In genomic region chr14:122477261-122477671, GRCm38 (mm10) we compare ENCODE assay signal across 13 mouse cellular contexts. TPM values are rescaled to one million over a fixed set of nuclear protein-coding genes. Genes with fewer than 3 reads are reported as not detected.
DNase-seq lines count a peak whose midpoint lies in the region; ATAC-seq lines count a peak whose summit lies in the region.
"Had no signal": no experiment of that assay in that cellular context is flagged by ENCODE, and none has a peak within 500 bp of the region (broad histone marks: within the 10 kb centered on the region; RNA-seq: fewer than 3 reads in every experiment).

No protein-coding gene starts in this region.

- H3K4me1 ChIP-seq in forebrain, embryonic 11.5 days (replicated peaks; ENCODE audit: control insufficient read depth, insufficient read depth, low read length): peaks cover 15% of the 10 kb centered on the region
- peaks cover 45% of the 10 kb centered on the region for H3K4me1 ChIP-seq in limb, embryonic 12.5 days (replicated peaks)
- H3K4me1 ChIP-seq in neural tube, embryonic 15.5 days: peaks cover 30% of the 10 kb centered on the region

- peaks cover 15% of the 10 kb centered on the region for H3K27me3 ChIP-seq in forebrain, embryonic 11.5 days (ENCODE audit: control insufficient read depth, insufficient read depth, low read length)
- peaks cover 67% of the 10 kb centered on the region for H3K27me3 ChIP-seq in limb, embryonic 12.5 days
- peaks cover 49% of the 10 kb centered on the region for H3K27me3 ChIP-seq in neural tube, embryonic 15.5 days (replicated peaks)

- peak overlapping the region; percentile 99 for H3K27ac ChIP-seq in forebrain, embryonic 11.5 days (ENCODE audit: low read depth, low read length)
- H3K27ac ChIP-seq in limb, embryonic 12.5 days: peak overlapping the region; percentile 99
- H3K27ac ChIP-seq in neural tube, embryonic 15.5 days (replicated peaks): peak overlapping the region; percentile 83
- H3K27ac ChIP-seq: embryonic facial prominence, embryonic 15.5 days; heart, adult 2 months had no signal

- peak overlapping the region; percentile 99 for H3K9ac ChIP-seq in forebrain, embryonic 11.5 days (ENCODE audit: low read length)
- H3K9ac ChIP-seq in limb, embryonic 12.5 days (replicated peaks): peak overlapping the region; percentile 96
- peak overlapping the region; percentile 51 for H3K9ac ChIP-seq in neural tube, embryonic 15.5 days (replicated peaks)
- H3K9ac ChIP-seq: embryonic facial prominence, embryonic 15.5 days had no signal

- DNase-seq in heart, postnatal 10 days: peak; percentile 34 to 40
- DNase-seq in heart, postnatal 25 days (ENCODE audit: low spot score): no peak
- no peak for DNase-seq in forebrain, embryonic 11.5 days (ENCODE audit: low spot score)
- DNase-seq in left cerebral cortex, adult 8-10 months (ENCODE audit: low spot score in 2 of 2): no peak
- DNase-seq in spleen, adult 18-20 months: no peak
- no peak for DNase-seq in ovary, postnatal 10 days (ENCODE audit: low spot score)
- DNase-seq: adrenal gland, postnatal 10 days; heart, adult 2 months had no signal

- peak overlapping the region; percentile 55 for H3K4me2 ChIP-seq in forebrain, embryonic 11.5 days (ENCODE audit: low read depth, low read length, severe bottlenecking)
- H3K4me2 ChIP-seq in limb, embryonic 12.5 days: peak overlapping the region; percentile 81
- H3K4me2 ChIP-seq in neural tube, embryonic 15.5 days: peak overlapping the region; percentile 59
- H3K4me2 ChIP-seq: embryonic facial prominence, embryonic 15.5 days had no signal

- H3K4me3 ChIP-seq in forebrain, embryonic 11.5 days (ENCODE audit: low read depth, low read length): peak overlapping the region; percentile 84
- peak overlapping the region; percentile 78 for H3K4me3 ChIP-seq in limb, embryonic 12.5 days (replicated peaks)
- H3K4me3 ChIP-seq in neural tube, embryonic 15.5 days (replicated peaks): peak overlapping the region; percentile 47
- H3K4me3 ChIP-seq: heart, adult 2 months had no signal

- H3K9me3 ChIP-seq in forebrain, embryonic 11.5 days (ENCODE audit: control insufficient read depth, low read length): no peaks in the 10 kb centered on the region
- no peaks in the 10 kb centered on the region for H3K9me3 ChIP-seq in limb, embryonic 12.5 days
- no peaks in the 10 kb centered on the region for H3K9me3 ChIP-seq in neural tube, embryonic 15.5 days (replicated peaks)
- H3K9me3 ChIP-seq: embryonic facial prominence, embryonic 15.5 days had no signal

- no peaks in the 10 kb centered on the region; the same call in 1 of the 2 replicates for H3K36me3 ChIP-seq in forebrain, embryonic 11.5 days (ENCODE audit: control insufficient read depth, insufficient read depth, low read length)
- H3K36me3 ChIP-seq in limb, embryonic 12.5 days: no peaks in the 10 kb centered on the region; the same call in 1 of the 2 replicates
- no peaks in the 10 kb centered on the region for H3K36me3 ChIP-seq in neural tube, embryonic 15.5 days
- H3K36me3 ChIP-seq: embryonic facial prominence, embryonic 15.5 days had no signal

- ATAC-seq in forebrain, embryonic 11.5 days (replicated peaks; ENCODE audit: low FRiP score): no peak
- no peak for ATAC-seq in limb, embryonic 12.5 days (ENCODE audit: insufficient number of reproducible peaks, insufficient read depth, low FRiP score, low TSS enrichment, low read depth)
- ATAC-seq in neural tube, embryonic 15.5 days (ENCODE audit: low FRiP score): no peak
- ATAC-seq: lung, postnatal 0 days had no signal

- WGBS in forebrain, embryonic 11.5 days: 0% methylated on average over 20 of the region's 20 CpGs
- WGBS in limb, embryonic 12.5 days: under 1% methylated on average over 20 of the region's 20 CpGs
- WGBS in neural tube, embryonic 15.5 days: 1% methylated on average over 20 of the region's 20 CpGs

- intact Hi-C loops in heart, postnatal 10 days (cut with DNase I): loop anchor here (10.0 kb wide), 1 partner anchor 252 kb away; no protein-coding TSS in a partner anchor
- intact Hi-C loops in heart, postnatal 25 days (cut with DNase I): loop anchor here (10.0 kb wide), 1 partner anchor 292 kb away; the partner anchor contains the start of gene Clybl

RNA-seq across cellular contexts. Expression of gene Zic2, which starts 2.0 kb away (rescaled TPM):
- not detected for total RNA-seq in heart, postnatal 10 days (2021)
- not detected for total RNA-seq in heart, postnatal 25 days (2021)
- polyA plus RNA-seq in forebrain, embryonic 11.5 days (2014; fragmentation: Nextera tagmentation; extraction: Ambion mirVana): 10.3 and 11.4 TPM in 2 replicates
- 6.2 and 8.0 TPM in 2 replicates for polyA plus RNA-seq in limb, embryonic 12.5 days (2016; fragmentation: Nextera tagmentation; extraction: Ambion mirVana)
- polyA plus RNA-seq in neural tube, embryonic 15.5 days (2015; fragmentation: Nextera tagmentation; extraction: Ambion mirVana): 5.1 and 6.8 TPM in 2 replicates
- 10 to 100 TPM; 20.3 to 25.7 (median 21.7) TPM for total RNA-seq in left cerebral cortex, adult 8-10 months (2022)
- total RNA-seq: heart, adult 2 months had no signal
- polyA plus RNA-seq: large intestine, adult 2 months had no signal

RNA-seq across cellular contexts. Expression of gene Zic5, which starts 11.8 kb away (rescaled TPM):
- total RNA-seq in heart, postnatal 10 days (2021): not detected
- total RNA-seq in heart, postnatal 25 days (2021): not detected
- polyA plus RNA-seq in forebrain, embryonic 11.5 days (2014; fragmentation: Nextera tagmentation; extraction: Ambion mirVana): 28.6 and 30.0 TPM in 2 replicates
- 8.0 TPM in 2 replicates for polyA plus RNA-seq in limb, embryonic 12.5 days (2016; fragmentation: Nextera tagmentation; extraction: Ambion mirVana)
- polyA plus RNA-seq in neural tube, embryonic 15.5 days (2015; fragmentation: Nextera tagmentation; extraction: Ambion mirVana): 3.9 and 6.2 TPM in 2 replicates
- total RNA-seq in left cerebral cortex, adult 8-10 months (2022): 1 to 10 TPM; 2.2 to 6.1 (median 3.5) TPM
- total RNA-seq: adrenal gland, postnatal 10 days; heart, adult 2 months had no signal
- polyA plus RNA-seq: heart, adult 2 months; large intestine, adult 2 months; lung, postnatal 0 days had no signal

RNA-seq across cellular contexts. Expression of gene Gm10837, which starts 13.1 kb away (rescaled TPM):
- total RNA-seq in heart, postnatal 10 days (2021): not detected
- not detected for total RNA-seq in heart, postnatal 25 days (2021)
- 0.29 and 0.48 TPM in 2 replicates for polyA plus RNA-seq in forebrain, embryonic 11.5 days (2014; fragmentation: Nextera tagmentation; extraction: Ambion mirVana)
- 0.14 and 0.18 TPM in 2 replicates for polyA plus RNA-seq in limb, embryonic 12.5 days (2016; fragmentation: Nextera tagmentation; extraction: Ambion mirVana)
- polyA plus RNA-seq in neural tube, embryonic 15.5 days (2015; fragmentation: Nextera tagmentation; extraction: Ambion mirVana): 0.23 and 0.27 TPM in 2 replicates
- not detected for total RNA-seq in left cerebral cortex, adult 8-10 months (2022)
- total RNA-seq: adrenal gland, postnatal 10 days; heart, adult 2 months had no signal
- polyA plus RNA-seq: embryonic facial prominence, embryonic 15.5 days; heart, adult 2 months; large intestine, adult 2 months; lung, postnatal 0 days had no signal

RNA-seq across cellular contexts. Expression of gene Gm5089, which starts 26.4 kb away (rescaled TPM):
- total RNA-seq in heart, postnatal 10 days (2021): not detected
- total RNA-seq in heart, postnatal 25 days (2021): not detected
- polyA plus RNA-seq in forebrain, embryonic 11.5 days (2014; fragmentation: Nextera tagmentation; extraction: Ambion mirVana): 1.7 and 2.4 TPM in 2 replicates
- 0.14 and 0.23 TPM in 2 replicates for polyA plus RNA-seq in limb, embryonic 12.5 days (2016; fragmentation: Nextera tagmentation; extraction: Ambion mirVana)
- 0.14 and 0.60 TPM in 2 replicates for polyA plus RNA-seq in neural tube, embryonic 15.5 days (2015; fragmentation: Nextera tagmentation; extraction: Ambion mirVana)
- total RNA-seq in left cerebral cortex, adult 8-10 months (2022): under 1 TPM in 3 of 4 experiments, not detected in 1; 0.19 to 0.59 (median 0.41) TPM
- total RNA-seq: adrenal gland, postnatal 10 days; heart, adult 2 months had no signal
- polyA plus RNA-seq: heart, adult 2 months; large intestine, adult 2 months; lung, postnatal 0 days had no signal

RNA-seq across cellular contexts. Expression of gene Pcca, which starts 56.9 kb away (rescaled TPM):
- 10 to 100 TPM; 36.8 to 40.1 TPM for total RNA-seq in heart, postnatal 10 days (2021)
- total RNA-seq in heart, postnatal 25 days (2021): 10 to 100 TPM; 78.0 to 90.8 TPM
- polyA plus RNA-seq in forebrain, embryonic 11.5 days (2014; fragmentation: Nextera tagmentation; extraction: Ambion mirVana): 34.9 and 39.6 TPM in 2 replicates
- polyA plus RNA-seq in limb, embryonic 12.5 days (2016; fragmentation: Nextera tagmentation; extraction: Ambion mirVana): 34.5 and 37.7 TPM in 2 replicates
- 27.5 and 28.1 TPM in 2 replicates for polyA plus RNA-seq in neural tube, embryonic 15.5 days (2015; fragmentation: Nextera tagmentation; extraction: Ambion mirVana)
- total RNA-seq in left cerebral cortex, adult 8-10 months (2022): 10 to 100 TPM; 35.3 to 45.7 (median 40.5) TPM

Comparison
In these comparisons a context has a peak if more than half of its experiments do, and no peak if none do; other contexts are left out.
1. DNase-seq: peak in heart, postnatal 10 days (2 of 2); none in heart, postnatal 25 days (single experiment), forebrain, embryonic 11.5 days (single experiment), left cerebral cortex, adult 8-10 months (0 of 2), spleen, adult 18-20 months (0 of 2) and ovary, postnatal 10 days (single experiment).
2. RNA of gene Zic2, which starts 2.0 kb away (total RNA-seq): 20.3 to 25.7 TPM in left cerebral cortex, adult 8-10 months; not detected in heart, postnatal 10 days and not detected in heart, postnatal 25 days; every median in the first group is over 10 times any median in the second.
3. Peak in every context shown above with its lines, with median percentiles within 50 percentile points of each other: H3K27ac ChIP-seq, H3K4me2 ChIP-seq, H3K4me3 ChIP-seq and H3K9ac ChIP-seq.